Mouse (Mus musculus): ENCODE results near the gene Zfp109. TPM values are rescaled to one million over a fixed set of nuclear protein-coding genes. Genes with fewer than 3 reads are reported as not detected.
"Not testable (repeated sequence)": the region's sequence is repeated elsewhere in the genome, so short reads cannot be mapped to it uniquely, and the experiment has no call there.

Zfp109 gene
- polyA plus RNA-seq (2015; fragmentation: Nextera tagmentation; extraction: Ambion mirVana): 5.1 and 6.5 TPM in 2 replicates

- no peak within 1 kb of the TSS for H3K27ac ChIP-seq
- H3K4me3 ChIP-seq: peak within 1 kb of the TSS; percentile 91
- peak within 1 kb of the TSS; percentile 63 for H3K4me2 ChIP-seq
- H3K36me3 ChIP-seq: 0 out of 2 replicates have a peak, but pooled peaks cover 4% of the 10 kb centered on the region
- no peaks in the 10 kb centered on the region for H3K27me3 ChIP-seq
- H3K9me3 ChIP-seq: no peaks in the 10 kb centered on the region
- peaks cover 9% of the 10 kb centered on the region for H3K4me1 ChIP-seq
- 6% methylated on average over 28 of the region's 28 CpGs for WGBS
- peak within 1 kb of the TSS; percentile 78 for H3K9ac ChIP-seq
- ATAC-seq (ENCODE audit: borderline replicate concordance, extremely low read depth, low FRiP score, low TSS enrichment): peak; percentile 85
These were observed at the start of gene Zfp109 for GRCm38 (mm10) chr7:24237040-24237791. Gene Zfp109 (minus strand): TSS chr7:24237560.

GRCm38 (mm10) chr7:24286916-24287315 lies 49.6 kb upstream of the Zfp109 start:
- Histone ChIP-seq H3K4me1 (no peaks in the 10 kb centered on the region), H3K9me3 (no peaks in the 10 kb centered on the region), H3K4me3 (no peak overlapping the region), H3K27me3 (no peaks in the 10 kb centered on the region), H3K36me3 (peaks cover 28% of the 10 kb centered on the region), H3K27ac (no peak overlapping the region), H3K4me2 (no peak overlapping the region), H3K9ac (no peak overlapping the region)
- WGBS: 70% methylated on average over 4 of the region's 4 CpGs
- ATAC-seq (ENCODE audit: borderline replicate concordance, extremely low read depth, low FRiP score, low TSS enrichment): no peak

- no peak for ATAC-seq (ENCODE audit: borderline replicate concordance, extremely low read depth, low FRiP score, low TSS enrichment)
- Histone ChIP-seq H3K4me1 (no peaks in the 10 kb centered on the region), H3K9me3 (no peaks in the 10 kb centered on the region), H3K27me3 (no peaks in the 10 kb centered on the region), H3K27ac (no peak overlapping the region), H3K9ac (no peak overlapping the region), H3K4me2 (no peak overlapping the region), H3K36me3 (peaks cover 20% of the 10 kb centered on the region), H3K4me3 (no peak overlapping the region)
- 48% methylated on average over 4 of the region's 4 CpGs for WGBS
These were observed 48.7 kb upstream of the Zfp109 start for GRCm38 (mm10) chr7:24286090-24286489.

- H3K4me2 ChIP-seq: no peak overlapping the region
- no peak for ATAC-seq (ENCODE audit: borderline replicate concordance, extremely low read depth, low FRiP score, low TSS enrichment)
- no peaks in the 10 kb centered on the region for H3K27me3 ChIP-seq
- H3K4me3 ChIP-seq: no peak overlapping the region
- no peaks in the 10 kb centered on the region for H3K9me3 ChIP-seq
- no peaks in the 10 kb centered on the region; the same call in 1 of the 2 replicates for H3K36me3 ChIP-seq
- no peak overlapping the region for H3K27ac ChIP-seq
- no peak overlapping the region for H3K9ac ChIP-seq
- WGBS: 48% methylated on average over 4 of the region's 4 CpGs
- H3K4me1 ChIP-seq: no peaks in the 10 kb centered on the region
These were observed 43.4 kb upstream of the Zfp109 start for GRCm38 (mm10) chr7:24280858-24281145.

GRCm38 (mm10) chr7:24280031-24280857 lies 42.9 kb upstream of the Zfp109 start:
- ATAC-seq (ENCODE audit: borderline replicate concordance, extremely low read depth, low FRiP score, low TSS enrichment): no peak
- Histone ChIP-seq H3K36me3 (peaks cover 2% of the 10 kb centered on the region), H3K27me3 (no peaks in the 10 kb centered on the region), H3K27ac (no peak overlapping the region), H3K9ac (no peak overlapping the region), H3K4me2 (no peak overlapping the region), H3K4me3 (no peak overlapping the region), H3K9me3 (no peaks in the 10 kb centered on the region), H3K4me1 (no peaks in the 10 kb centered on the region)
- 52% methylated on average over 10 of the region's 10 CpGs for WGBS

- H3K4me1 ChIP-seq; ATAC-seq (ENCODE audit: borderline replicate concordance, extremely low read depth, low FRiP score, low TSS enrichment); H3K4me2 ChIP-seq; H3K27ac ChIP-seq; H3K4me3 ChIP-seq; H3K27me3 ChIP-seq; H3K9ac ChIP-seq; H3K9me3 ChIP-seq: not testable (repeated sequence)
- 84% methylated on average over 3 of the region's 3 CpGs for WGBS
- peaks cover 15% of the 10 kb centered on the region for H3K36me3 ChIP-seq
These were observed 41.4 kb upstream of the Zfp109 start for GRCm38 (mm10) chr7:24278771-24279170.

GRCm38 (mm10) chr7:24274456-24274855 lies 37.1 kb upstream of the Zfp109 start:
- ATAC-seq (ENCODE audit: borderline replicate concordance, extremely low read depth, low FRiP score, low TSS enrichment): no peak
- 95% methylated on average over 4 of the region's 4 CpGs for WGBS
- Histone ChIP-seq H3K4me2 (no peak overlapping the region), H3K36me3 (peaks cover 22% of the 10 kb centered on the region), H3K27me3 (no peaks in the 10 kb centered on the region), H3K27ac (no peak overlapping the region), H3K9ac (no peak overlapping the region), H3K4me1 (0 out of 2 replicates have a peak, but pooled peaks cover 3% of the 10 kb centered on the region), H3K4me3 (no peak overlapping the region), H3K9me3 (no peaks in the 10 kb centered on the region)

- Histone ChIP-seq H3K9ac (no peak overlapping the region), H3K36me3 (peaks cover 22% of the 10 kb centered on the region), H3K27me3 (no peaks in the 10 kb centered on the region), H3K4me2 (no peak overlapping the region), H3K27ac (no peak overlapping the region), H3K9me3 (no peaks in the 10 kb centered on the region), H3K4me1 (0 out of 2 replicates have a peak, but pooled peaks cover 3% of the 10 kb centered on the region), H3K4me3 (peak overlapping the region; percentile 66; the same call in 1 of the 2 replicates)
- no peak for ATAC-seq (ENCODE audit: borderline replicate concordance, extremely low read depth, low FRiP score, low TSS enrichment)
- 93% methylated on average over 6 of the region's 6 CpGs for WGBS
These were observed 33.8 kb upstream of the Zfp109 start for GRCm38 (mm10) chr7:24271191-24271590.

GRCm38 (mm10) chr7:24270288-24270672 lies 32.9 kb upstream of the Zfp109 start, which contains the start of gene Zfp93:
Gene Zfp93 (plus strand): TSS chr7:24270420.
- Histone ChIP-seq H3K4me2 (peak within 1 kb of the TSS; percentile 71), H3K4me1 (0 out of 2 replicates have a peak, but pooled peaks cover 3% of the 10 kb centered on the region), H3K9ac (peak within 1 kb of the TSS; percentile 73), H3K27ac (peak within 1 kb of the TSS; percentile 58), H3K9me3 (no peaks in the 10 kb centered on the region), H3K27me3 (no peaks in the 10 kb centered on the region), H3K36me3 (peaks cover 20% of the 10 kb centered on the region), H3K4me3 (peak within 1 kb of the TSS; percentile 66)
- 0% methylated on average over 12 of the region's 12 CpGs for WGBS
- peak; percentile 85 for ATAC-seq (ENCODE audit: borderline replicate concordance, extremely low read depth, low FRiP score, low TSS enrichment)

- H3K9ac ChIP-seq: peak overlapping the region; percentile 73; the same call in 1 of the 2 replicates
- H3K27ac ChIP-seq: no peak overlapping the region
- H3K4me3 ChIP-seq: peak overlapping the region; percentile 66
- H3K4me2 ChIP-seq: peak overlapping the region; percentile 71
- 0 out of 2 replicates have a peak, but pooled peaks cover 3% of the 10 kb centered on the region for H3K4me1 ChIP-seq
- WGBS: 31% methylated on average over 7 of the region's 7 CpGs
- ATAC-seq (ENCODE audit: borderline replicate concordance, extremely low read depth, low FRiP score, low TSS enrichment): peak; percentile 47; the same call in 1 of the 2 replicates
- H3K9me3 ChIP-seq: no peaks in the 10 kb centered on the region
- H3K36me3 ChIP-seq: peaks cover 15% of the 10 kb centered on the region
- no peaks in the 10 kb centered on the region for H3K27me3 ChIP-seq
These were observed 32.4 kb upstream of the Zfp109 start for GRCm38 (mm10) chr7:24269667-24270287.

- no peaks in the 10 kb centered on the region for H3K9me3 ChIP-seq
- ATAC-seq (ENCODE audit: borderline replicate concordance, extremely low read depth, low FRiP score, low TSS enrichment): 0 out of 2 replicates have a peak, but pooled peaks have one; percentile 1
- H3K4me3 ChIP-seq: no peak overlapping the region; the same call in 1 of the 2 replicates
- H3K4me1 ChIP-seq: 0 out of 2 replicates have a peak, but pooled peaks cover 3% of the 10 kb centered on the region
- peak overlapping the region; percentile 71 for H3K4me2 ChIP-seq
- 66% methylated on average over 3 of the region's 3 CpGs for WGBS
- no peaks in the 10 kb centered on the region for H3K27me3 ChIP-seq
- H3K36me3 ChIP-seq: peaks cover 10% of the 10 kb centered on the region; the same call in 1 of the 2 replicates
- no peak overlapping the region for H3K9ac ChIP-seq
- H3K27ac ChIP-seq: no peak overlapping the region
These were observed 31.9 kb upstream of the Zfp109 start for GRCm38 (mm10) chr7:24269256-24269655.
